Mouse (Mus musculus) left cerebral cortex, postnatal 4 days (tissue): Measurements from ENCODE around the gene Hnrnpa3. TPM values are rescaled to one million over a fixed set of nuclear protein-coding genes. Genes with fewer than 3 reads are reported as not detected.
"Not testable (repeated sequence)": the region's sequence is repeated elsewhere in the genome, so short reads cannot be mapped to it uniquely, and the experiment has no call there.

Source experiments
- DNase-seq: peaks from one replicate; pipeline ENCODE4 v3.0.0-alpha.2; 2022
- intact Hi-C: fragments of 180-260 bp; cut with DNase I; formaldehyde crosslinking; loops from one replicate; pipeline ENCODE4 v1.15.1; 2025
- total RNA-seq, 2 experiments: library from RNA; stranded (reverse); gene quantifications; 2 replicates each; pipeline ENCODE4 v1.2.3; 2021

Gene Hnrnpa3
- 100 to 1,000 TPM; 456 to 465 TPM for total RNA-seq

- intact Hi-C loops = no loop called here
- DNase-seq = peak; percentile 99
Observed at GRCm38 (mm10) chr2:75658727-75659628, at the start of gene Hnrnpa3. Gene Hnrnpa3, plus strand, starts transcription at chr2:75659261.

GRCm38 (mm10) chr2:75609971-75610370 is 49.1 kb upstream of the Hnrnpa3 start:
- DNase-seq = no peak
- intact Hi-C loops = loop anchor here (5.0 to 10.0 kb wide), 5 partner anchors 55 to 495 kb away; no protein-coding TSS in a partner anchor

DNA sequence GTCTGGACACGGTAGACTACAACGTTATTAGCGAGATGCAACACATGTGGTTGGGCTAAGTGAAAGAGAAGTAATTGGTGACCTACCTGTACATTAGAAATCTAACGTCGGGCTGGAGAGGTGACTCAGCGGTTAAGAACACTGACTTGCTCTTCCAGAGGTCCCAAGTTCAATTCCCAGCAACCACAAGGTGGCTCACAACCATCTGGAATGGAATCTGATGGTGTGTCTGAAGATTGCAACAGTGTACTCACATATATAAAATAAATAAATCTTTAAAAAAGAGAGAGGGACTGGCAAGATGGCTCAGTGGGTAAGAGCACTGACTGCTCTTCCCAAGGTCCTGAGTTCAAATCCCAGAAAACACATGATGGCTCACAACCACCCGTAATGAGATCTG is 48.5 kb upstream of the Hnrnpa3 start:
- intact Hi-C loops, DNase-seq: not testable (repeated sequence)

DNA sequence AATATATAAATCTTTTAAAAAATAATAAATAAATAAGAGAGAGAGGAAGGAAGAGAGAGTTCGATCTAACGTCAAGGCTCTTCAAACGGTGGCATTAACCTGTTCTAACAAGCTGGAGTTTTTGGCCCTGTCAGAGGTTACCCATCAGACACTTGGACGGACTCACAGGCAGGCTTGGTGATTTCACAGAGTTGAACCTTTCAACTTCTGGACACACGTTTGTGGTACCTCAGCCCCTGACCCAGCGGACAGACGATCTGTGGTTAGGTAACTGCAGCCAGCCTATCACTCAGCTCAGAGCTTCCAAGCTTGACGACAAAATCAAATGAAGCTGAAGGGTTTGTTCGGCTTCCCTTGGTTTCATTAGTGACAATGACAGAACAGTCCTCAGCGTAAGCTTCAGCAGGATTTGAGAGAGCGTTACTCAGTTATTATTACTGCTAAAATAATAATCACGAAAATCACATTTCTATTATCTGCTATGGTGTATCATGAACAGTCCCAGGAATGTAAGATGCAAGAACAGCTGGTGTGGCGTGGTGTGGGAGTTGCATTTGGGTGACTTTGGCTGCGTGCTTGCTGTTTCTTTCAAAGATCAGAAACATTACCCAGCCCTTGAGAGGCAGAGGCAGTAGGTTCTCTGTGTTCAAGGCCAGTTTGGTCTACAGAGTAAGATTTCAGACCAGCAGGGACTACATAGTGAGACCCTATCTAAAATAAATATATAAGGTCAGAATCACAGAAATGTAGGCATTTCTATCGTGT is 47.8 kb upstream of the Hnrnpa3 start:
- DNase-seq = no peak
- intact Hi-C loops = no loop called here

DNA sequence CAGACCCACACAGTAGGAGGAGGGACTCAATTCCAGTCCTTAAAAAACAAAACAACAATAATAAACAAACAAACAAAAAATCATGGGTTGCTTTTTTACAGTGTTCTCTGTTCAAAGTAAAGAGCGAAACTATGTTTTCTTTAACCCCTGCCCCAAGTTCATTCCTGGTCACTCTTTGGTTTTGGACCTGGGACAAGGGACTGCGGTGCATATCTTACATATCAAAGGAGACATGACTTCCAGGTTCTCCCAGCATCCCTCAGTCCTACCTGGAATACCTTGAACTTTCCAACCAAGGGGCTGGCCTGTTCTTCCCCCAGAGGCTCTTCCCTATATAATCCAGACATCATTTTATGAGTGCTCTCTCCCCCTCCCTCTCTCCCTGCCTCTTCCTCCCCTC is 47.1 kb upstream of the Hnrnpa3 start:
- DNase-seq = no peak
- intact Hi-C loops = no loop called here

- intact Hi-C loops = no loop called here
- DNase-seq = no peak
Observed at GRCm38 (mm10) chr2:75612981-75613567, 46.0 kb upstream of the Hnrnpa3 start.

GRCm38 (mm10) chr2:75614577-75614976 is 44.5 kb upstream of the Hnrnpa3 start:
- intact Hi-C loops = no loop called here
- no peak for DNase-seq

DNA sequence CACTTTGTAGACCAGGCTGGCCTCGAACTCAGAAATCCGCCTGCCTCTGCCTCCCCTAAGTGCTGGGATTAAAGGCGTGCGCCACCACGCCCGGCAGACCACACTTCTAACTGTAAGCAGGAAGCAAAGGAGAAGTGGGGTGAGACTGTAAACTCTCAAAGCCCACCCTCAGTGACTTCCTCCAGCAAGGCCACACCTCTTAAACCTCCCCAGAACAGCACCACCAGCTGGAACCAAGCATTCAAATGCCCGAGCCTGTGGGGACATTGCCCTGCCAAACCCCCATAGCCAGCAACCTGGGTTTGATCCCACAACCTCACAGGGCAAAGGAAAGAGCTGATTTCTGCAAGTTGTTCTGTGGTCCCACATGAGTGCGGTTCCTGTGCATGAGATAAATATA is 42.1 kb upstream of the Hnrnpa3 start:
- intact Hi-C loops = no loop called here
- no peak for DNase-seq

GRCm38 (mm10) chr2:75618712-75619111 is 40.3 kb upstream of the Hnrnpa3 start:
- no peak for DNase-seq
- intact Hi-C loops = no loop called here

DNA sequence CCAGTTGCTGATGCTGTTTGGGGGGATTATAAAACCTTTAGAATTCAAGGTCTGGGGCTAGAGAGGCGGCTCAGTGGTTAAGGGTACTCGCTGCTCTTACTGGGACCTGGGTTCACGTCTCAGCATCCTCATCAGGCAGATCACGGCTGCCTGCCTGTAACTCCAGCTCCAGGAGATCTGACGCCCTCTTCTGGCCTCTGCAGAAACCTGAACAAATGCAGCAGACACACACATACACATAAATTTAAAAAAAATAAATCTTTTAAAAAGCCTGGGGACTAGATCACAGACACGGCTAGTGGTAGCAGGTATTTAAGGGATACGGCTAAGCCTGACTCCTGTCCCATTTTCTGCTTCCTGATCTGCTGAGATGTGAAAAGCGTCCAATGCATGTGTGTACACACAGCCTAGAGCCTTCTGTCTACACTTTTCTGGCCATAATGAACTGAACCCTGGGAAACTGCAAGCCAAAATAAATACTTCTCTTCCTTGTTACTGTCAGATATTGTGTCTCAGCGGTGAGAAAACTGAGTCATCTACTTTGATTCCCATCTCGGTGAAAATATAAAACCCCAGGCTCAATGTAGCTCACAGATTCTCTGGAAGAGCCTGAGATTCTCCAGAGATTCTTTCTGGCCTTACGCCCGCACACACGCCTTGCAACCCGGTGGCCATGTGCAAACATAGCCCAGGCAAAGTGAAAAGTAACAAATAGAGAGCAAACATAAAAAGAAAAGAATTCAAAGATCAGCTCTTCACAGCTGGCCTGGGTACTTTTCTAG is 37.0 kb upstream of the Hnrnpa3 start:
- intact Hi-C loops = no loop called here

GRCm38 (mm10) chr2:75625086-75625485 is 34.0 kb upstream of the Hnrnpa3 start:
- DNase-seq = no peak
- intact Hi-C loops = no loop called here

More for the DNA sequence above, 37.0 kb upstream of the Hnrnpa3 start:
- no peak for DNase-seq

DNA sequence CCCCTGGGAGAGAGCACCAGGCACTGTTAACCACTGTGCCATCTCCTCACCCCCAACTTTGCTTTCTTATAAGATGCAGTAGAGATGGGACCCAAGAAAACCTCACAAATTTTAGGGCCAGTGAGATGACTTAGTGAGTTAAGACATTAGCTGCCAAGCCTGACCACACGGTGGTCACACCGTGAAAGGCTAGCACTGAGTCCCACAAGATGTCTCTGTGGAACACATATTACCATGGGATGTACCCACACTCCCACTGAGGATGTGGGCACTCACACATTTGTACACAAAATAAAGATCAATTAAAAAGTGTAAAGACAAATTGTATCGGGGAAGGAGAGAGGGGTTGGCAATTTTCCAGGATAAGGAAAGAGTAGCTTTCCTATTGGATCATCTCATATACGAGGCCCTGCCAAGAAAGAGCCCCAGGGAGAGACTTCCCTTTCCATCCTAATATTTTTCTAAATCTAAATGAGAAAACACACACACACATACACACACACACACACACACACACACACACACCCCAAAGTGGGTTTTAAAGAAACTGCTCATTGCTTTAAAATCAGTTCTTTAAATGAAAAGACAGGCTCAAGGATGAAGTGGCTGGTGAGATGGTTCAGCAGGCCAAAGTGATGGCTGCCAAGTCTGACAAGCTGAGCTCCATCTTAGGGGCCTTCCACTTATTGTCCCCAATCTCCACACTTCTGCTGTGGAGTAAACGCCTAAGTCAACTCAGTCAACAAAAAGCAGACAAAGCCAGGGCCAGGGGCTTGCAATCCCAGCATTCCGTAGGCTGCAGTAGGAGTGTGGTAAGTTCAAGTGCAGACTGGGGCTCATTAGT is 32.2 kb upstream of the Hnrnpa3 start:
- DNase-seq = no peak
- intact Hi-C loops = no loop called here

- no peak for DNase-seq
- intact Hi-C loops = no loop called here
Observed at GRCm38 (mm10) chr2:75628487-75628886, 30.6 kb upstream of the Hnrnpa3 start.

DNA sequence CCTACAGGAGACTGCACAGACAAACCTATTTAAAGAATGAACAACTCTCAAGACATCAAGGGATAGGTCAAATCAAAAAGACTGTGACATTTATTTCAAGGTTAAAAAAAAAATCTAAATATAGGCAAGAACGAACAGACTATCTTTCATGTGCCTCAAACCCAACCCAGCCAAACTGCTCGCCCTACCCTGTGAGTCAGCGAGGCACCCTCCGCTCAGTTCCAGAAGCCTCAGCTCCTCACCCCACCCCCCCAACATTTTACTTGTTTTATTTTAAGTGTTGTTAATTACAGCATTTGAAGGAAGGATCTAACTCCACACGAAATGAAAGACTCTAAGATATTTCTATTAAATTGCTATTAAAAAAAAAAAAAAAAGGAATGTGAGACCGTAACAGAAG is 27.6 kb upstream of the Hnrnpa3 start:
- intact Hi-C loops = no loop called here
- DNase-seq = no peak

DNA sequence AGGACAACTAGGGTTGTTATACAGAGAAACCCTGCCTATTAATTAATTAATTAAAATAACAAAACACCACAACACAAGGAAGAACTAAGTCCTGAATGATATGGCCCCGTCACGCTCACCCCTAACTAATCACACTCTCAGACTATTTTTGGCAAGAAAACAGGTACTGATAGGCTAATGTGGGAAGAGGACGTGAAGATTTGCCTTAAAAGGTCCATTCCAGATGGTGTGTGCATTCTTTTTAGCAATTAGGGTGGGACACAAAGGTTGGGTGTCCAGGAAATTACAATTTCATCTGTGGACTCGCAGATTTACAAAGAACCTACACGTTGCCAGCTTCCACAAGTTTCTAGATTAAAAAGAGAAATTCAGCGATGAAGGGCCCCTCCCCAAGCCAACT is 27.0 kb upstream of the Hnrnpa3 start:
- intact Hi-C loops = no loop called here
- DNase-seq = no peak

DNA sequence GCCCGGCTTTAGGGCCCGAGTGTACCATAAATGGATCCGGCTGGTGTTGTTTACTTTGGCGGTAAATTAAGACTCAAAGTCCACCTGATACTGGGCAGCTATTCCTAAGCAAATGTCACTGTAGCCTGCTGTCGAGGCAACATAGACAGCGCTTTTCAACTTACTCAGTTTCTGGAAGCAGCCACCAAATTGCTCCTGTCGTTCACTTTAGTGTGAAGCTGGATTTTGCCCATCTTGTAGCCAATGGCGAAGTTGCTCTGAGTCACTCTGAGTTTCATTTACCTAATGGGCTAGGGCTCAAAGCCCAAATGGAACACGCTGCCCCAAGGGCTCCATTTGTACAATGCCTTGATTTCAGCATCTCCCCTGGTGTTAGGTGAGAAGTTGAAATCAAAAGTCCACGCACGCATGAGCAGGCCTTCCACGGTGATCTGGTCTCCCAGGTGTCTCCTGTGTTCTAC is 26.3 kb upstream of the Hnrnpa3 start:
- no peak for DNase-seq
- intact Hi-C loops = no loop called here

DNA sequence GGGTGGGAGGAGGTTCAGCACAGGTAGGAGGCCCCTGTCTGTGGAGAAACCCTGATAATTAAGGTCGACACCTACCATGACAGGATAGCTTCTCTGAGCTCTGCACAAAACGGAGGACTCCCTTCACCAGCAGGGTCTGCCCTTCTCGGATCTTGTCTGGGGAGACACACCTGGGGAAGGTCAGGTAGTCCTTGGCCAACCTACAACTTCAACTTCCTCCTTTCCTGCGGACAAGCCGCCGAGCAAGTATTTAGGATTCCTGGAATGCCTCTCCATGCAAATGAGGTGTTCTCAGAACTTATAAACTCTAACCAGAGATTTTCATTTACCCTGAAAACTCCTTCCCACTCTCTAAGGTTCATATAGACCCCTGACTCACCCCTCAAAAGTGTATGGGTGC is 25.7 kb upstream of the Hnrnpa3 start:
- no peak for DNase-seq
- intact Hi-C loops = no loop called here

- intact Hi-C loops = no loop called here
- DNase-seq = no peak
Observed at GRCm38 (mm10) chr2:75633784-75634183, 25.3 kb upstream of the Hnrnpa3 start.

- DNase-seq, intact Hi-C loops: not testable (repeated sequence)
Observed at GRCm38 (mm10) chr2:75634431-75634830, 24.6 kb upstream of the Hnrnpa3 start.
